Mouse (Mus musculus) kidney, adult 2 months (tissue): ENCODE data around the gene Scarb2. TPM values are rescaled to one million over a fixed set of nuclear protein-coding genes. Genes with fewer than 3 reads are reported as not detected.

ENCODE experiments used
- DNase-seq: peaks from one replicate; pipeline ENCODE4 v3.0.0; 2021
- H3K27ac ChIP-seq: fragments of 200-500 bp; 2 replicates; pipeline ENCODE4 v1.5.1; 2012; ENCODE audit warnings: low read depth, low read length, control low read depth, inconsistent platforms; ENCODE audit not compliant: insufficient read depth
- H3K27me3 ChIP-seq: fragments of 200-500 bp; replicated peaks from 2 replicates; pipeline ENCODE4 v1.6.1; 2012; ENCODE audit warnings: mild to moderate bottlenecking, moderate library complexity, low read length, inconsistent platforms; ENCODE audit not compliant: control insufficient read depth, insufficient read depth
- H3K36me3 ChIP-seq: fragments of 200-500 bp; 2 replicates; pipeline ENCODE4 v1.6.1; 2012; ENCODE audit warnings: mild to moderate bottlenecking, moderate library complexity, low read length, inconsistent platforms; ENCODE audit not compliant: control insufficient read depth, insufficient read depth
- H3K4me1 ChIP-seq: fragments of 200-500 bp; 2 replicates; pipeline ENCODE4 v1.6.1; 2011; ENCODE audit warnings: low read length; ENCODE audit not compliant: control insufficient read depth, insufficient read depth
- H3K4me3 ChIP-seq: fragments of 200-500 bp; 2 replicates; pipeline ENCODE4 v1.5.1; 2011; ENCODE audit warnings: mild to moderate bottlenecking, low read depth, low read length, control low read depth; ENCODE audit not compliant: insufficient read depth
- CTCF ChIP-seq: fragments of 200-500 bp; conservative IDR thresholded peaks from 2 replicates; pipeline ENCODE4 v1.5.1; 2011; ENCODE audit warnings: low read depth, mild to moderate bottlenecking, control low read depth, low read length, moderate library complexity, mixed read lengths; ENCODE audit not compliant: insufficient read depth, insufficient read length
- POLR2A ChIP-seq: fragments of 200-500 bp; IDR thresholded peaks from one replicate; pipeline ENCODE4 v1.6.1; 2011; ENCODE audit warnings: low read depth, low read length, control low read depth
- WGBS: fragments of 180-500 bp; shearing (Covaris S2); methylation state at CpG from one replicate; pipeline ENCODE4 v1.1.7; 2018; 5-methylcytosine and 5-hydroxymethylcytosine counted together
- polyA plus RNA-seq: library from polyadenylated mRNA; depleted of rRNA; stranded (reverse); fragments of >200 nt; gene quantifications from 2 replicates; pipeline ENCODE4 v1.2.3, GENCODE M21; 2012

The Scarb2 gene
- polyA plus RNA-seq, 1 experiment: 19.9 TPM

DNA sequence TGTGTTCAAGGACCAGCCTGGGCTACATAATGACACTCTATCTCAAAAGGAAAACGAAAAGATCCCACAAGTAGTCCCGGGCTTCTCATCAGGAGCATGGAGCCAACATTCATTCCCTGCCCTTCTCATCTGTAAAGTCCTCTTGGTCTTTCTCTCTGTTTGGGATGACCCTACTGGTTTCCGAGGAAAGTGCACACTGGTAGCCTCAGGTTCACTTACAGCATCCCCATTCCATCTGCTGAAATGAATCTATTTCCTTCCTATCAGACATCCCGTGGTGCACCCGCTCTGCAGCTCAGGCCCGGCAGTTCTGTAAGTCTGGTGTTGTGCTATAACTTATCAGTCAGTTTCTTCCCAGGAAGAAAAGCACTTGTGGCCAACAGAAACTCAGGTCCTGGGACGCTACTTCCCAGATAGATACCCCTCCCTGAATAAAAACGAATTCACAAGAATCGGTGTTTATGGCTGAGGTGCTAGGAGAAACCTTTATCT lies 3.2 kb downstream of the Scarb2 start:
- H3K27ac ChIP-seq: peak overlapping the region; percentile 27; the same call in 1 of the 2 replicates
- peak overlapping the region; percentile 26 for H3K4me3 ChIP-seq
- peaks cover 11% of the 10 kb centered on the region; the same call in 1 of the 2 replicates for H3K4me1 ChIP-seq
- no peaks in the 10 kb centered on the region for H3K27me3 ChIP-seq
- TF ChIP-seq CTCF (no peak), POLR2A (no peak)
- DNase-seq: no peak
- 76% methylated on average over 9 of the region's 9 CpGs for WGBS
- no peaks in the 10 kb centered on the region for H3K36me3 ChIP-seq

DNA sequence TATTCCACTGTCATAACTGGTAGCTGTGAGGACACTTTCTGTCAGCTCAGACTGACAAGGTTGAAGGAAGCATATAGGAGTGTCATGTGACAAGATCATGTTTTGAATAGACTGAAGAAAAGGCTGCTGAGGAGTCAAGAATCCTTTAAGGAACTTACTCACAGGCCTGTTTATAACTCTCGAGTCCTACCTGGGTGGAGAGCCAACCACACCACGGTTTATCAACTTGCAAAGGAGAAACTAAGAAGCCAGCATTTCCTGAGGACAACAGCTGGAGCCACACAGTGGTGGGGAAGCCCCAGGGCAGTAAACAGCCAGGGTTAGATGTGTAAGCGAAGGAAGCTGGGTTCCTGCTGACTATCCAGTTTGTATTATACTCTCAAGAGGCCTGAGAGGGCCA lies 7.3 kb downstream of the Scarb2 start:
- Histone ChIP-seq H3K27me3 (no peaks in the 10 kb centered on the region), H3K36me3 (no peaks in the 10 kb centered on the region), H3K27ac (no peak overlapping the region), H3K4me1 (0 out of 2 replicates have a peak, but pooled peaks cover 4% of the 10 kb centered on the region), H3K4me3 (no peak overlapping the region)
- 58% methylated on average over 3 of the region's 3 CpGs for WGBS
- DNase-seq: no peak
- TF ChIP-seq POLR2A: no peak
- TF ChIP-seq CTCF: no peak

DNA sequence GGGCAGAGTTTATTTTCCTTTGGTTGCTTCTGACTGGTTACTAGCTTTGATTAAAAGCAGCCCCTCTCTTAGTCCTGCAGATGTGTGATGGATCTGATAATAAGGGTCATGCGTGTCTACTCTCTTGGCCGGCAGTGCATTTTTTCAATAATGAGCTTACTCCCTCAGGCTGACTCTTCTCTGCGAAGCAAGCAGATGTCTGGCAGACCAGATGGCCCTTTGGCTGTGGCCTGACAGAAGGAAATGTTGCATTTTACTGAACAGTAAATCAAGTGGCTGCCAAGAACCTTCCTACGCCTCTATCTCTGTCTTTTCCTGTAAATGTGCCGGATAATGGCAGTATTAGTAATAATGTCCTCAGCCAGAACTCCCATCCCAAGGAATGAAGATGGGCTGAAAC lies 8.0 kb downstream of the Scarb2 start:
- Histone ChIP-seq H3K4me3 (no peak overlapping the region), H3K36me3 (no peaks in the 10 kb centered on the region), H3K27me3 (no peaks in the 10 kb centered on the region), H3K4me1 (0 out of 2 replicates have a peak, but pooled peaks cover 4% of the 10 kb centered on the region), H3K27ac (0 out of 2 replicates have a peak overlapping the region, but pooled peaks have one; percentile 19)
- 53% methylated on average over 5 of the region's 5 CpGs for WGBS
- TF ChIP-seq POLR2A (no peak), CTCF (no peak)
- DNase-seq: peak; percentile 63

DNA sequence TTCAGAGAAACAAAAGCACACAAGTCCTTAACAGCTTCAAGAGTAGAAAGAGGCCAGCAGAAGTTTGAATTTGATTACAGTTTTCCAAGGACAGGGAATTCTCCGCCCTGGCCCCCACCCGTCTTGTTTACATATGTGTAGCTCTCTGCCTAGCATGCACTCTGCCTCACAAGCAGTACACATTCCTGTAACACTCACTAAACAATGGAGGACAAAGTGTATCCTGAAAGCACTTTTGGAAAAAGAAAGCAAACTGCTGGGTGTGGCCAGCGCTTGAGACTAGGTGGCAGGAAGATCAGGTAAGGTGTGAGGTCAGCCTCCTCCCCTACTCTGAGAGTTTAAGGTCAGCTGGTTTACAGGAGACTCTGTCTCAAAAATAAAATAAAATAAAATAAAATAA lies 8.4 kb downstream of the Scarb2 start:
- H3K27ac ChIP-seq: no peak overlapping the region
- TF ChIP-seq POLR2A (no peak), CTCF (no peak)
- no peak overlapping the region for H3K4me3 ChIP-seq
- no peaks in the 10 kb centered on the region for H3K36me3 ChIP-seq
- 73% methylated on average over 3 of the region's 3 CpGs for WGBS
- H3K4me1 ChIP-seq: 0 out of 2 replicates have a peak, but pooled peaks cover 4% of the 10 kb centered on the region
- DNase-seq: no peak
- H3K27me3 ChIP-seq: no peaks in the 10 kb centered on the region

DNA sequence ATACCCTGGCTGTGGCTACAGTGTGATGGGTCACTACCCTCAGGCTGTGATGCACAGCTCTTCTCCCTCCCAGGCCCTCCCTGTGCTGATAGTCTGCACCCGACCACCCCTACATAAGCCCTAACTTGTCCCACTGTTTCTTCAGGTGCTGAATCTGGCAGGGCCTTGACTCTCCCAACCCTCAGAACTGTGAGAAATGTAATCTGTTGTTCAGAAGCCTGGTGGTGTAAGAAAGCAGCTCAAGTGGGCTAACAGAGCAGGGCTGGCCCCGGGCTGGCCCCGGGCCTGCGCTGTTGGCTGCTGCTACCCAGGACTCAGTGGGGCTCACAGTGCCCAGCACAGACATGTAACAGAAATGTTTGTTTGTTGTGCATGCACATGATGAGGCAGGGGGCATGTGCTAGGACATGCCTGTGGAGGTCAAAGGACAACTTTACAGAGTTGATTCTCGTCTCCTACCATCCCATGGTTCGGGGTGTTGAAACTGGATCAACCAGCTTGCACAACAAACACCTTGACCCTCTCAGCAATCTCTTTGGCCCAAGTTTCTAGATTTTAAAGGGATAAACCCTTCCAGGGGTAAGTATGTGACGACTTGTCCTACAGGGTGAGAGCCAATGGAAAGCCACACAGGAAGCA lies 10.7 kb downstream of the Scarb2 start:
- H3K36me3 ChIP-seq: no peaks in the 10 kb centered on the region
- DNase-seq: no peak
- H3K27me3 ChIP-seq: no peaks in the 10 kb centered on the region
- TF ChIP-seq CTCF: no peak
- no peak for TF ChIP-seq POLR2A
- no peak overlapping the region for H3K27ac ChIP-seq
- H3K4me3 ChIP-seq: no peak overlapping the region
- 88% methylated on average over 7 of the region's 7 CpGs for WGBS
- H3K4me1 ChIP-seq: 0 out of 2 replicates have a peak, but pooled peaks cover 4% of the 10 kb centered on the region

DNA sequence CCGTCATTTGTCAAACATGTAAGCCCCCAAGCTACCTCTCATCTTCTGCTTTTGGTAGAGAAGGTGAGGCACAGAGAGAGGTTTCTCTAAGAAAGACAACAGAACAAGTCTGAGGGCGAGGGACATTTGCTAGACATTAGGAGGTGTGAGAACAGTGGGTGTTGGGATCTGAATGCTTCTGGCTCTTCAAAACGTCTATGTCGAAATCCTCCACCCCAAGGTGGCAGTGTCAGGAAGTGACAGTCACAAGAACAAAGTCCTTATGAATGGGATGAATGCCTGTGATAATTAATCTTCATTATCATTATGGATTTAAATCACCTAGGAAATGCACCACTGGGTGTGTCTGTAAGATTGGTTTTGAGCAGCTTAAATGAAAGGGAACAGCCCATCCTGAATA lies 11.3 kb downstream of the Scarb2 start:
- Histone ChIP-seq H3K27ac (no peak overlapping the region), H3K4me3 (no peak overlapping the region), H3K4me1 (0 out of 2 replicates have a peak, but pooled peaks cover 7% of the 10 kb centered on the region), H3K36me3 (no peaks in the 10 kb centered on the region), H3K27me3 (no peaks in the 10 kb centered on the region)
- 59% methylated on average over 4 of the region's 4 CpGs for WGBS
- TF ChIP-seq CTCF (no peak), POLR2A (no peak)
- DNase-seq: no peak

DNA sequence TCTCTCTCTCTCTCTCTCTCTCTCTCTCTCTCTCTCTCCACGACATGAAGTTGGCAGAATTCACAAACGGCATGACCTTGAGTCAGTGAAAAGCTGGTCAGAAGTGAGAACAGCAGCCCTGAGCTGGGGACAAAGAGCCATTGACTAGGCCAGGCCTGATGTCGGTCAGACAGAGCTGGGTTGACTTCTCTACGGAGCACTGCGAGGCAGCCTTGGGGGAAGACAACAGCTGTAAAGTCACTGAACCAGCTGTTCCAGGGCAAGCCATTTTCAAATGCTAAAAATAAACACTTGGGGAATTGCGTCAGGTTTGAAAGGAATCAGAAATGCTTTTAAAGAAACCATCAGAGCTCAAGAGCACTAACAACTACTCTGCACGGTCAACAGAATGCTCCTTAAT lies 13.2 kb downstream of the Scarb2 start:
- Histone ChIP-seq H3K36me3 (no peaks in the 10 kb centered on the region), H3K4me1 (peaks cover 9% of the 10 kb centered on the region), H3K27me3 (no peaks in the 10 kb centered on the region), H3K27ac (peak overlapping the region; percentile 43; the same call in 1 of the 2 replicates), H3K4me3 (no peak overlapping the region)
- TF ChIP-seq CTCF (no peak), POLR2A (no peak)
- WGBS: 35% methylated on average over 7 of the region's 7 CpGs
- peak; percentile 52 for DNase-seq
